Mouse (Mus musculus) hindbrain, embryonic 16.5 days (tissue): Measurements from ENCODE around the gene Ttf1. TPM values are rescaled to one million over a fixed set of nuclear protein-coding genes. Genes with fewer than 3 reads are reported as not detected.

Experiments used
- ATAC-seq: fragments of 200-750 bp; cut with Nextera tagmentation; 2 replicates; pipeline ENCODE4 v1.8.0; 2017; ENCODE audit warnings: moderate TSS enrichment, moderate library complexity
- H3K27ac ChIP-seq: fragments of 300-500 bp; sonication (generic); 2 replicates; pipeline ENCODE4 v1.5.1; 2014; ENCODE audit warnings: low read depth, mild to moderate bottlenecking, control low read depth, low read length, moderate library complexity
- H3K27me3 ChIP-seq: fragments of 300-500 bp; sonication (generic); replicated peaks from 2 replicates; pipeline ENCODE4 v1.6.1; 2014; ENCODE audit warnings: low read length; ENCODE audit not compliant: control insufficient read depth, insufficient read depth
- H3K36me3 ChIP-seq: fragments of 300-500 bp; sonication (generic); 2 replicates; pipeline ENCODE4 v1.6.1; 2014; ENCODE audit warnings: mild to moderate bottlenecking, low read length, moderate library complexity, mixed read lengths; ENCODE audit not compliant: control insufficient read depth, insufficient read depth
- H3K4me1 ChIP-seq: fragments of 300-500 bp; sonication (generic); 2 replicates; pipeline ENCODE4 v1.6.1; 2014; ENCODE audit warnings: low read depth, low read length; ENCODE audit not compliant: control insufficient read depth, insufficient read depth
- H3K4me2 ChIP-seq: fragments of 300-500 bp; sonication (generic); 2 replicates; pipeline ENCODE4 v1.6.1; 2014; ENCODE audit warnings: mild to moderate bottlenecking, low read length, control low read depth, moderate library complexity
- H3K4me3 ChIP-seq: fragments of 300-500 bp; sonication (generic); 2 replicates; pipeline ENCODE4 v1.5.1; 2014; ENCODE audit warnings: mild to moderate bottlenecking, low read length, control low read depth, moderate library complexity
- H3K9ac ChIP-seq: fragments of 300-500 bp; sonication (generic); 2 replicates; pipeline ENCODE4 v1.6.1; 2014; ENCODE audit warnings: low read depth, mild to moderate bottlenecking, control low read depth, low read length, moderate library complexity
- H3K9me3 ChIP-seq: fragments of 300-500 bp; sonication (generic); 2 replicates; pipeline ENCODE4 v1.6.1; 2014; ENCODE audit warnings: mild to moderate bottlenecking, low read length, moderate library complexity; ENCODE audit not compliant: control insufficient read depth
- WGBS: fragments of 180-500 bp; shearing (Covaris S2); extraction: QIAGEN DNeasy Blood & Tissue Kit; methylation state at CpG from one replicate; pipeline ENCODE4 v1.1.7; 2014; 5-methylcytosine and 5-hydroxymethylcytosine counted together
- polyA plus RNA-seq: library from polyadenylated mRNA; unstranded; fragments of >200 nt; fragmentation: Nextera tagmentation; extraction: Ambion mirVana; gene quantifications from 2 replicates; pipeline ENCODE4 v1.2.1, GENCODE M21; 2015

Gene Ttf1
- polyA plus RNA-seq, 1 experiment from 2014 or later = 6.7 TPM

GRCm38 (mm10) chr2:29052943-29053454 is 7.1 kb upstream of the Ttf1 start:
- H3K9me3 ChIP-seq = no peaks in the 10 kb centered on the region
- H3K36me3 ChIP-seq = no peaks in the 10 kb centered on the region
- no peak overlapping the region for H3K9ac ChIP-seq
- H3K4me1 ChIP-seq = peaks cover 7% of the 10 kb centered on the region
- no peak overlapping the region for H3K4me2 ChIP-seq
- 28% methylated on average over 4 of the region's 4 CpGs for WGBS
- ATAC-seq = peak; percentile 43; the same call in 1 of the 2 replicates
- H3K27me3 ChIP-seq = peaks cover 14% of the 10 kb centered on the region
- no peak overlapping the region for H3K27ac ChIP-seq
- H3K4me3 ChIP-seq = no peak overlapping the region

GRCm38 (mm10) chr2:29053802-29054544 is 6.1 kb upstream of the Ttf1 start:
- ATAC-seq = 0 out of 2 replicates have a peak, but pooled peaks have one; percentile 50

GRCm38 (mm10) chr2:29054545-29054935 is 5.5 kb upstream of the Ttf1 start:
- peak overlapping the region; percentile 72 for H3K4me2 ChIP-seq
- H3K27ac ChIP-seq = no peak overlapping the region
- WGBS = 3% methylated on average over 30 of the region's 30 CpGs
- peak; percentile 29; the same call in 1 of the 2 replicates for ATAC-seq
- peaks cover 7% of the 10 kb centered on the region for H3K4me1 ChIP-seq
- no peaks in the 10 kb centered on the region for H3K36me3 ChIP-seq
- peaks cover 16% of the 10 kb centered on the region for H3K27me3 ChIP-seq
- peak overlapping the region; percentile 56 for H3K4me3 ChIP-seq
- no peaks in the 10 kb centered on the region for H3K9me3 ChIP-seq
- peak overlapping the region; percentile 65 for H3K9ac ChIP-seq

More at GRCm38 (mm10) chr2:29053802-29054544, 6.1 kb upstream of the Ttf1 start:
- Histone ChIP-seq H3K4me2 (peak overlapping the region; percentile 72), H3K36me3 (no peaks in the 10 kb centered on the region), H3K4me3 (peak overlapping the region; percentile 56), H3K4me1 (peaks cover 7% of the 10 kb centered on the region), H3K9ac (peak overlapping the region; percentile 65), H3K9me3 (no peaks in the 10 kb centered on the region), H3K27me3 (peaks cover 16% of the 10 kb centered on the region), H3K27ac (no peak overlapping the region)
- WGBS = 4% methylated on average over 20 of the region's 20 CpGs

GRCm38 (mm10) chr2:29054991-29055390 is 5.1 kb upstream of the Ttf1 start, which contains the start of gene Cfap77:
Gene Cfap77 (minus strand): TSS chr2:29055066.
- Histone ChIP-seq H3K27ac (no peak within 1 kb of the TSS), H3K9ac (peak within 1 kb of the TSS; percentile 65), H3K4me2 (peak within 1 kb of the TSS; percentile 72), H3K36me3 (no peaks in the 10 kb centered on the region), H3K27me3 (peaks cover 16% of the 10 kb centered on the region), H3K4me3 (peak within 1 kb of the TSS; percentile 56), H3K4me1 (peaks cover 7% of the 10 kb centered on the region), H3K9me3 (no peaks in the 10 kb centered on the region)
- WGBS = 0% methylated on average over 25 of the region's 25 CpGs
- peak; percentile 66; the same call in 1 of the 2 replicates for ATAC-seq

- H3K9me3 ChIP-seq = no peaks in the 10 kb centered on the region
- no peak overlapping the region for H3K27ac ChIP-seq
- no peak overlapping the region for H3K4me3 ChIP-seq
- no peaks in the 10 kb centered on the region for H3K27me3 ChIP-seq
- no peak for ATAC-seq
- no peak overlapping the region for H3K9ac ChIP-seq
- H3K36me3 ChIP-seq = peaks cover 13% of the 10 kb centered on the region
- 85% methylated on average over 6 of the region's 6 CpGs for WGBS
- H3K4me2 ChIP-seq = no peak overlapping the region
- peaks cover 7% of the 10 kb centered on the region for H3K4me1 ChIP-seq
Observed at GRCm38 (mm10) chr2:29065796-29066195, 5.7 kb downstream of the Ttf1 start.

GRCm38 (mm10) chr2:29066410-29066809 is 6.3 kb downstream of the Ttf1 start:
- WGBS = 45% methylated on average over 7 of the region's 7 CpGs

GRCm38 (mm10) chr2:29074676-29075075 is 14.6 kb downstream of the Ttf1 start:
- WGBS = 92% methylated on average over 7 of the region's 7 CpGs
- peaks cover 42% of the 10 kb centered on the region for H3K36me3 ChIP-seq

More at GRCm38 (mm10) chr2:29066410-29066809, 6.3 kb downstream of the Ttf1 start:
- Histone ChIP-seq H3K36me3 (peaks cover 19% of the 10 kb centered on the region), H3K27me3 (no peaks in the 10 kb centered on the region), H3K27ac (no peak overlapping the region), H3K9me3 (no peaks in the 10 kb centered on the region), H3K4me3 (no peak overlapping the region), H3K4me2 (no peak overlapping the region), H3K4me1 (peaks cover under 1% of the 10 kb centered on the region), H3K9ac (no peak overlapping the region)
- ATAC-seq = no peak

GRCm38 (mm10) chr2:29075331-29076070 is 15.4 kb downstream of the Ttf1 start:
- H3K27me3 ChIP-seq = no peaks in the 10 kb centered on the region
- H3K36me3 ChIP-seq = peaks cover 45% of the 10 kb centered on the region
- H3K4me3 ChIP-seq = no peak overlapping the region
- 92% methylated on average over 11 of the region's 11 CpGs for WGBS
- H3K27ac ChIP-seq = no peak overlapping the region
- no peak for ATAC-seq
- no peak overlapping the region for H3K9ac ChIP-seq
- no peaks in the 10 kb centered on the region for H3K9me3 ChIP-seq
- no peak overlapping the region for H3K4me2 ChIP-seq
- H3K4me1 ChIP-seq = no peaks in the 10 kb centered on the region

More at GRCm38 (mm10) chr2:29074676-29075075, 14.6 kb downstream of the Ttf1 start:
- Histone ChIP-seq H3K27me3 (no peaks in the 10 kb centered on the region), H3K27ac (no peak overlapping the region), H3K4me1 (no peaks in the 10 kb centered on the region), H3K4me3 (no peak overlapping the region), H3K9me3 (no peaks in the 10 kb centered on the region), H3K4me2 (no peak overlapping the region), H3K9ac (no peak overlapping the region)
- no peak for ATAC-seq

- WGBS = 82% methylated on average over 2 of the region's 2 CpGs
- no peak for ATAC-seq
- Histone ChIP-seq H3K9me3 (no peaks in the 10 kb centered on the region), H3K4me1 (no peaks in the 10 kb centered on the region), H3K36me3 (peaks cover 42% of the 10 kb centered on the region), H3K4me3 (no peak overlapping the region), H3K27me3 (no peaks in the 10 kb centered on the region), H3K4me2 (no peak overlapping the region), H3K9ac (no peak overlapping the region), H3K27ac (no peak overlapping the region)
Observed at GRCm38 (mm10) chr2:29076226-29076625, 16.2 kb downstream of the Ttf1 start.
